ENCODE assay signal across 12 mouse cellular contexts in genomic region chr5:115394223-115394622, GRCm38 (mm10). TPM values are rescaled to one million over a fixed set of nuclear protein-coding genes. Genes with fewer than 3 reads are reported as not detected.
DNase-seq lines count a peak whose midpoint lies in the region; ATAC-seq and TF ChIP-seq lines count a peak whose summit lies in the region.
"Had no signal": no experiment of that assay in that cellular context is flagged by ENCODE, and none has a peak within 500 bp of the region (broad histone marks: within the 10 kb centered on the region; RNA-seq: fewer than 3 reads in every experiment).

No protein-coding gene starts in this region.

- peak overlapping the region; percentile 29 for H3K4me2 ChIP-seq in forebrain, embryonic 12.5 days
- H3K4me2 ChIP-seq in forebrain, postnatal 0 days (ENCODE audit: low read depth), result no peak overlapping the region
- peak overlapping the region; percentile 36 for H3K4me2 ChIP-seq in kidney, embryonic 16.5 days (replicated peaks; ENCODE audit: low read depth, low read length)
- H3K4me2 ChIP-seq in embryonic facial prominence, embryonic 14.5 days (ENCODE audit: low read depth, low read length), result no peak overlapping the region
- peak overlapping the region; percentile 42 for H3K4me2 ChIP-seq in neural tube, embryonic 12.5 days (replicated peaks)

- intact Hi-C loops in left cerebral cortex, postnatal 25 days (cut with DNase I), result no loop called here

- DNase-seq in forebrain, postnatal 0 days, result no peak
- DNase-seq in kidney, adult 9 months, result no peak
- DNase-seq in embryonic facial prominence, embryonic 14.5 days (ENCODE audit: low spot score), result peak; percentile 61
- DNase-seq in frontal cortex, postnatal 10 days (ENCODE audit: low spot score in 2 of 2), result no peak
- DNase-seq in left cerebral cortex, postnatal 25 days (ENCODE audit: low spot score in 2 of 2), result no peak
- DNase-seq: kidney, postnatal 14 days; layer of hippocampus, postnatal 36 days had no signal

- 3% methylated on average over 8 of the region's 8 CpGs for WGBS in forebrain, embryonic 12.5 days
- WGBS in forebrain, postnatal 0 days, result 1% methylated on average over 8 of the region's 8 CpGs
- WGBS in kidney, embryonic 16.5 days, result 3% methylated on average over 8 of the region's 8 CpGs
- 5% methylated on average over 7 of the region's 8 CpGs for WGBS in embryonic facial prominence, embryonic 14.5 days
- 3% methylated on average over 8 of the region's 8 CpGs for WGBS in neural tube, embryonic 12.5 days

- no peaks in the 10 kb centered on the region for H3K9me3 ChIP-seq in forebrain, embryonic 12.5 days
- H3K9me3 ChIP-seq in forebrain, postnatal 0 days (ENCODE audit: low read length), result no peaks in the 10 kb centered on the region
- H3K9me3 ChIP-seq in kidney, embryonic 16.5 days (ENCODE audit: low read length), result no peaks in the 10 kb centered on the region
- H3K9me3 ChIP-seq in embryonic facial prominence, embryonic 14.5 days (ENCODE audit: control insufficient read depth, low read length), result no peaks in the 10 kb centered on the region
- no peaks in the 10 kb centered on the region for H3K9me3 ChIP-seq in neural tube, embryonic 12.5 days

- peaks cover 59% of the 10 kb centered on the region for H3K4me1 ChIP-seq in forebrain, embryonic 12.5 days
- 0 out of 2 replicates have a peak, but pooled peaks cover 7% of the 10 kb centered on the region for H3K4me1 ChIP-seq in forebrain, postnatal 0 days (ENCODE audit: insufficient read depth)
- peaks cover 18% of the 10 kb centered on the region for H3K4me1 ChIP-seq in kidney, embryonic 16.5 days (ENCODE audit: insufficient read depth, low read length)
- H3K4me1 ChIP-seq in embryonic facial prominence, embryonic 14.5 days (ENCODE audit: control insufficient read depth, insufficient read depth, low read length), result 0 out of 2 replicates have a peak, but pooled peaks cover 7% of the 10 kb centered on the region
- H3K4me1 ChIP-seq in neural tube, embryonic 12.5 days, result peaks cover 23% of the 10 kb centered on the region

- peak; percentile 73 for ATAC-seq in forebrain, embryonic 12.5 days (ENCODE audit: low FRiP score)
- ATAC-seq in forebrain, postnatal 0 days, result no peak
- peak; percentile 90 for ATAC-seq in kidney, embryonic 16.5 days (ENCODE audit: low FRiP score, low TSS enrichment)
- peak; percentile 42 for ATAC-seq in embryonic facial prominence, embryonic 14.5 days (ENCODE audit: low read depth)
- 0 out of 2 replicates have a peak, but pooled peaks have one; percentile 54 for ATAC-seq in neural tube, embryonic 12.5 days (ENCODE audit: low FRiP score, low read depth)

- H3K27ac ChIP-seq in forebrain, embryonic 12.5 days, result peak overlapping the region; percentile 75
- no peak overlapping the region for H3K27ac ChIP-seq in forebrain, postnatal 0 days (ENCODE audit: low read depth, low read length)
- peak overlapping the region; percentile 48 for H3K27ac ChIP-seq in kidney, embryonic 16.5 days (ENCODE audit: low read length)
- H3K27ac ChIP-seq in embryonic facial prominence, embryonic 14.5 days (replicated peaks; ENCODE audit: low read depth, low read length), result no peak overlapping the region
- H3K27ac ChIP-seq in neural tube, embryonic 12.5 days, result no peak overlapping the region; the same call in 1 of the 2 replicates

- no peak for TF ChIP-seq CTCF in forebrain, postnatal 0 days (IDR thresholded peaks at IDR 0.05; ENCODE audit: low read depth)

- H3K27me3 ChIP-seq in forebrain, embryonic 12.5 days, result no peaks in the 10 kb centered on the region
- no peaks in the 10 kb centered on the region for H3K27me3 ChIP-seq in forebrain, postnatal 0 days (ENCODE audit: insufficient read depth, low read length)
- no peaks in the 10 kb centered on the region for H3K27me3 ChIP-seq in kidney, embryonic 16.5 days (ENCODE audit: insufficient read depth, low read length)
- no peaks in the 10 kb centered on the region for H3K27me3 ChIP-seq in embryonic facial prominence, embryonic 14.5 days (replicated peaks; ENCODE audit: control insufficient read depth, insufficient read depth, low read length)
- H3K27me3 ChIP-seq in neural tube, embryonic 12.5 days (replicated peaks), result no peaks in the 10 kb centered on the region

- no peak overlapping the region for H3K4me3 ChIP-seq in forebrain, embryonic 12.5 days (replicated peaks)
- H3K4me3 ChIP-seq in forebrain, postnatal 0 days (ENCODE audit: low read depth, low read length), result no peak overlapping the region
- H3K4me3 ChIP-seq in kidney, embryonic 16.5 days (ENCODE audit: low read length), result peak overlapping the region; percentile 13; the same call in 1 of the 2 replicates
- no peak overlapping the region for H3K4me3 ChIP-seq in embryonic facial prominence, embryonic 14.5 days (ENCODE audit: low read depth, low read length)
- H3K4me3 ChIP-seq in neural tube, embryonic 12.5 days, result no peak overlapping the region
- H3K4me3 ChIP-seq: erythroblast, embryonic 14.5 days had no signal

- no peak overlapping the region for H3K9ac ChIP-seq in forebrain, embryonic 12.5 days
- no peak overlapping the region for H3K9ac ChIP-seq in forebrain, postnatal 0 days
- H3K9ac ChIP-seq in kidney, embryonic 16.5 days (replicated peaks; ENCODE audit: low read length), result peak overlapping the region; percentile 47
- no peak overlapping the region for H3K9ac ChIP-seq in embryonic facial prominence, embryonic 14.5 days (ENCODE audit: low read depth, low read length)
- H3K9ac ChIP-seq in neural tube, embryonic 12.5 days, result no peak overlapping the region

- no peaks in the 10 kb centered on the region for H3K36me3 ChIP-seq in forebrain, embryonic 12.5 days (replicated peaks)
- H3K36me3 ChIP-seq in forebrain, postnatal 0 days (ENCODE audit: insufficient read depth), result no peaks in the 10 kb centered on the region
- no peaks in the 10 kb centered on the region for H3K36me3 ChIP-seq in kidney, embryonic 16.5 days (ENCODE audit: insufficient read depth, low read length)
- H3K36me3 ChIP-seq in embryonic facial prominence, embryonic 14.5 days (ENCODE audit: control insufficient read depth, insufficient read depth, low read length), result no peaks in the 10 kb centered on the region
- no peaks in the 10 kb centered on the region for H3K36me3 ChIP-seq in neural tube, embryonic 12.5 days

RNA-seq across cellular contexts. Expression of gene Msi1, which starts 35.2 kb away (rescaled TPM):
- 161 and 182 TPM in 2 replicates for polyA plus RNA-seq in forebrain, embryonic 12.5 days (2016; fragmentation: Nextera tagmentation; extraction: Ambion mirVana)
- 53.8 and 65.9 TPM in 2 replicates for total RNA-seq in forebrain, postnatal 0 days (2014; rRNA removed)
- 48.2 and 49.9 TPM in 2 replicates for polyA plus RNA-seq in forebrain, postnatal 0 days (2015; fragmentation: Nextera tagmentation; extraction: Ambion mirVana)
- 12.1 and 14.1 TPM in 2 replicates for polyA plus RNA-seq in kidney, embryonic 16.5 days (2015; fragmentation: Nextera tagmentation; extraction: Ambion mirVana)
- polyA plus RNA-seq in embryonic facial prominence, embryonic 14.5 days (2014; fragmentation: Nextera tagmentation; extraction: Ambion mirVana), result 16.0 and 16.2 TPM in 2 replicates
- 122 and 129 TPM in 2 replicates for polyA plus RNA-seq in neural tube, embryonic 12.5 days (2016; fragmentation: Nextera tagmentation; extraction: Ambion mirVana)
- 10 to 100 TPM; 45.2 to 49.2 TPM for total RNA-seq in left cerebral cortex, postnatal 25 days (2021)
- total RNA-seq: megakaryocyte progenitor cell, adult 5-6 weeks had no signal

RNA-seq across cellular contexts. Expression of gene Cox6a1, which starts 45.4 kb away (rescaled TPM):
- polyA plus RNA-seq in forebrain, embryonic 12.5 days (2016; fragmentation: Nextera tagmentation; extraction: Ambion mirVana), result 728 and 759 TPM in 2 replicates
- 628 and 701 TPM in 2 replicates for total RNA-seq in forebrain, postnatal 0 days (2014; rRNA removed)
- polyA plus RNA-seq in forebrain, postnatal 0 days (2015; fragmentation: Nextera tagmentation; extraction: Ambion mirVana), result 1,510 and 1,858 TPM in 2 replicates
- polyA plus RNA-seq in kidney, embryonic 16.5 days (2015; fragmentation: Nextera tagmentation; extraction: Ambion mirVana), result 1,046 and 1,071 TPM in 2 replicates
- 833 and 912 TPM in 2 replicates for polyA plus RNA-seq in embryonic facial prominence, embryonic 14.5 days (2014; fragmentation: Nextera tagmentation; extraction: Ambion mirVana)
- polyA plus RNA-seq in neural tube, embryonic 12.5 days (2016; fragmentation: Nextera tagmentation; extraction: Ambion mirVana), result 884 and 947 TPM in 2 replicates
- total RNA-seq in left cerebral cortex, postnatal 25 days (2021), result 100 to 1,000 TPM; 793 to 810 TPM

RNA-seq across cellular contexts. Expression of gene Triap1, which starts 53.2 kb away (rescaled TPM):
- polyA plus RNA-seq in forebrain, embryonic 12.5 days (2016; fragmentation: Nextera tagmentation; extraction: Ambion mirVana), result 54.5 and 55.6 TPM in 2 replicates
- 17.3 and 22.8 TPM in 2 replicates for total RNA-seq in forebrain, postnatal 0 days (2014; rRNA removed)
- polyA plus RNA-seq in forebrain, postnatal 0 days (2015; fragmentation: Nextera tagmentation; extraction: Ambion mirVana), result 60.5 and 68.0 TPM in 2 replicates
- 56.3 and 58.5 TPM in 2 replicates for polyA plus RNA-seq in kidney, embryonic 16.5 days (2015; fragmentation: Nextera tagmentation; extraction: Ambion mirVana)
- 48.5 and 51.3 TPM in 2 replicates for polyA plus RNA-seq in embryonic facial prominence, embryonic 14.5 days (2014; fragmentation: Nextera tagmentation; extraction: Ambion mirVana)
- polyA plus RNA-seq in neural tube, embryonic 12.5 days (2016; fragmentation: Nextera tagmentation; extraction: Ambion mirVana), result 52.2 and 54.8 TPM in 2 replicates
- total RNA-seq in left cerebral cortex, postnatal 25 days (2021), result 10 to 100 TPM; 27.0 to 29.0 TPM

RNA-seq across cellular contexts. Expression of gene Gatc, which starts 53.2 kb away (rescaled TPM):
- polyA plus RNA-seq in forebrain, embryonic 12.5 days (2016; fragmentation: Nextera tagmentation; extraction: Ambion mirVana), result 41.5 and 42.1 TPM in 2 replicates
- 21.8 and 25.5 TPM in 2 replicates for total RNA-seq in forebrain, postnatal 0 days (2014; rRNA removed)
- 34.8 and 40.2 TPM in 2 replicates for polyA plus RNA-seq in forebrain, postnatal 0 days (2015; fragmentation: Nextera tagmentation; extraction: Ambion mirVana)
- polyA plus RNA-seq in kidney, embryonic 16.5 days (2015; fragmentation: Nextera tagmentation; extraction: Ambion mirVana), result 25.2 and 32.0 TPM in 2 replicates
- polyA plus RNA-seq in embryonic facial prominence, embryonic 14.5 days (2014; fragmentation: Nextera tagmentation; extraction: Ambion mirVana), result 26.5 and 26.7 TPM in 2 replicates
- 31.2 and 35.3 TPM in 2 replicates for polyA plus RNA-seq in neural tube, embryonic 12.5 days (2016; fragmentation: Nextera tagmentation; extraction: Ambion mirVana)
- total RNA-seq in left cerebral cortex, postnatal 25 days (2021), result 10 to 100 TPM; 19.9 to 20.9 TPM

Comparison
In these comparisons a context has a peak if more than half of its experiments do, and no peak if none do; other contexts are left out.
1. H3K27ac ChIP-seq: peak in forebrain, embryonic 12.5 days (single experiment) and kidney, embryonic 16.5 days (single experiment); none in forebrain, postnatal 0 days (single experiment), embryonic facial prominence, embryonic 14.5 days (single experiment) and neural tube, embryonic 12.5 days (single experiment).
2. H3K4me2 ChIP-seq: peak in forebrain, embryonic 12.5 days (single experiment), kidney, embryonic 16.5 days (single experiment) and neural tube, embryonic 12.5 days (single experiment); none in forebrain, postnatal 0 days (single experiment) and embryonic facial prominence, embryonic 14.5 days (single experiment).